Mouse (Mus musculus): ENCODE data around the gene Kat6b.
A peak's percentile ranks its signal among the peaks of the same experiment; 100 is the strongest.
"Not testable (repeated sequence)": the region's sequence is repeated elsewhere in the genome, so short reads cannot be mapped to it uniquely, and the experiment has no call there.

Kat6b gene

GRCm38 (mm10) chr14:21485961-21486520 is 4.8 kb downstream of the Kat6b start:
- DNase-seq, result no peak

DNA sequence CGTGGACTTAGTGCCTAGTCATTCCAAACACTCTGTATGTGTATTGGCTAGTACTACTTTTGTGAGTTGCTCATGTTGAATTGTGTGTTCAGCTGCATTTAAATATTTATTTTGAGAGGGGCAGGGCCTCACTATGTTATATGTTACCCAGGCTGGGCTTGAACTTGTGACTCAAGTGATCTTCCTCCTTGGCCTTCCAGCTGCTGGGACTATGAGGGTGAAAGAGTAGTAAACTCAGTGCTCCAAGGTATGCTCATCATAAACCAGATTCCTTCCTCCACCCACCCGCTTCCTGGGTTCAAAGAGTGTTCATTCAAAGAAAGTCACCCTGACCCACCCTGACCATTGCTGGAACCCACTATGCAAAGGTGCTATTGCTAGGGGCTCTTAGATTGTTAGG is 5.9 kb downstream of the Kat6b start:
- DNase-seq, result not testable (repeated sequence)

DNA sequence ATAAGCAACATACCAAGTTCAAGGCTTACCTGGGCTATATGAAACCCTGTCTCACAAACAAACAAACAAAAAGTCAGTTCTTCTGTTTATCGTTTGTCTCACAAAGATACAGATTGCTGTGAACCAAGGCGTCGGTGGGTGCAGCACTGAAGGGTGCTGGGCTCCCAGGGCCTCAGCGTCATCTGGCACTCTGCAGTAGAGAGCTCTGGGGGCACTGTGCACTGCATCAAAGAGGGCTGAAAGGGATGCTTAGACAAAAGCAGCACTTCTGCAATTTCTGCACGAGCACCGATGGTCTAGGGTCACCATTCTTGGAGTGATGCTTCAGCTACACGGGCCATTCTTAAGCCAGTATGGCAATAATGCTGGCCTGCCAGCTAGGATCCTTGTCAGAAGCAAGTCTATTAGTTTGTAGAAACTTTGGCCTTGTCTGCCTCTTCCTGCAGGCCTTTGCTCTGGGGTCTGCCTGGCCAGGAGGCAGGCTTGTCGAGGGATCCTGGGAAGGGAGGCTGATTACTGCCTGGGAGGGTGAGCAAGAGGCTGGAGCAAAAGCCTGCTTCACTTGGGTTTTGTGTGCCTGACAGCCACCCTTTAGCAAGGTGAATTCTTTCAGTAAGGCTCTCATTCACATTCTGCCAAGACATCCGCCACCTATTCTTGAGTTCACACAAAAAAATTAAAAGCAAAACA is 7.3 kb downstream of the Kat6b start:
- DNase-seq, result not testable (repeated sequence)

DNA sequence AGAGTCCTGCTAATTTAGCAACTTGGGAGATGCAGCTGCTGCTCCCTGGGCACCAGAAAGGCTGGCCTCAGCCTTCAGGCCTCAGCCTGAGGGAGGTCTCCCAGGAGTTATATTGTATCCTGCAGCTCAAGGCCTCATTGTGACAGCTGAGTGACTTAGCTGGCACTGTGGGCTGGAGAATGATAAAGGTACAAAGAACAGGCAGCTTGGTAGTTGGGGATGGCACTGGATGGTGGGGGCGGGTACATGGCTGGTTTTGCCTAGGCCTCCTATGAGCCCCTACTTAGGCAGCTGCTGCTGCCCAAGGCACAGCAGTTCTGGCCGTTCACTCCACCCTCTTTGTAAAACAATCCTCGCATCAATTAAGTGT is 7.9 kb downstream of the Kat6b start:
- no peak for DNase-seq

- DNase-seq, result no peak
Observed at GRCm38 (mm10) chr14:21490141-21490540, 8.9 kb downstream of the Kat6b start.

GRCm38 (mm10) chr14:21498361-21498996 is 17.2 kb downstream of the Kat6b start:
- DNase-seq, result no peak

DNA sequence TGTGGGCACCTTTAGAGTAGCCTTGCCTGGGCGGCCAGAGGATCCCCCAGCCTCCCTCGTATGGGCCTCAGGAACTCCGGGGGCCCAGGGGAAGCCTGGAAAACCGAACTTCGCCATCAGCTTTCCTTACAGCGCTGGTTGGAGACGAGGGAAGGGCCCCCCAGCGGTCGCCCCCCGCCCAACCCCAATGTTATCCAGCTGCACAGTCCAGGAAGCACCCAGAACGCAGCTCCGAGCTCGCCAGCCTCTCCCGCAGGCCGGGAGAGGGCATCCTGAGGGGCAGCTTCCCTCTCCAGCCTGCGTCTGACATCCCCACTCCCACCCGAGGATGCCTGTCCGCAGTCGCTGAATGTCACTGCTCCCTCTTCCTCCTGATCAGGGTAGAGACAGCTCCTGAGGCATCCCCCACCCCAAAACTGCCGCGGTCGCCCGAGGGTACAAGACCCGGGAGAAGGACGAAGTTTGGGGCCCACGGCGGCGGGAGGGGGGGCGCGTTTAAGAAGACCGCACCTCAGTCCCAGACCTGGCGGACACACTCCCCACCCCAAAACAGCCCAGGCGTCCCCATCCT is 17.9 kb downstream of the Kat6b start:
- peak; percentile 35 for DNase-seq

- DNase-seq, result peak; percentile 72
Observed at GRCm38 (mm10) chr14:21499631-21500153, 18.5 kb downstream of the Kat6b start.

DNA sequence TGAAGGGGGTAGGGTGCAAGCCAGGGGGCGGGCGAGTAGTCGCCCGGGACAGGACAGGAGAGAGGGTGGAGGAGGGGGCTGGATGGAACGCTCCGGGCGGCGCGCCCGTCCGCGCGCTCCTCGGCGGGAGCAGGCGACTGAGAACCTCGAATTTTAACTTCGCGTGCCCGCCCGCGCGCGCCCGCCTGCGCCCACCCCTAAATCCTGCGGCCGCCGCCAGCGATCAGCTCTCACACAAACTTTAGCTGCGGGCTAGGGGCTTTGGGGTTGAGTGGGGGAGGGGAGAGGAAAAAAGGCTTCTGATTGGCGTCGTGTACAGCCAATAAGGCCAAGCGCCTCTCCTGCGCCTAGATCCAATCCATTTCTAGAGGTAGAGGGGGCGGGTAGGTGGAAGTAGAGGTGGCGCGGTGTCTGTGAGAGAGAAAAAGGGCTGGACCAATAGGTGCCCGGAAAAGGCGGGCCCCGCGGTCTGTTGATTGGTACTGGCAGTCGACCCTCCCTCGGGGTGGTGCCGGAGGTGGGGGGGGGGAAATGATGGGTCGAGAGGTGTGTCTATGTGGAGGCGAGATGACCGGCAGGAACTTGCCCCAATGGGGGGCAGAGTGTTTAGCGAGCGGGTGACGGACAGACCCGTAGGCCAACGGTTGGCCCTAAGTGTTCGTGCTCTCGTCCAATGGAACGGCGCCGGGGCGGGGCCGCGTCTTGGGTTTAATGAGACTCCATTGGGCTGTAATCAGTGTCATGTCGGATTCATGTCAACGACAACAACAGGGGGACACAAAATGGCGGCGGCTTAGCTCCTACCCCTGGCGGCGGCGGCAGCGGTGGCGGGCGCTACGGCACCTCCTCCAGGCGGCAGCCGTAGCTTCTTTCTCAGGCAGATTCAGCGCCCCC is 19.2 kb downstream of the Kat6b start:
- peak; percentile 99 for DNase-seq

GRCm38 (mm10) chr14:21501048-21501657 is 19.9 kb downstream of the Kat6b start:
- DNase-seq, result no peak

DNA sequence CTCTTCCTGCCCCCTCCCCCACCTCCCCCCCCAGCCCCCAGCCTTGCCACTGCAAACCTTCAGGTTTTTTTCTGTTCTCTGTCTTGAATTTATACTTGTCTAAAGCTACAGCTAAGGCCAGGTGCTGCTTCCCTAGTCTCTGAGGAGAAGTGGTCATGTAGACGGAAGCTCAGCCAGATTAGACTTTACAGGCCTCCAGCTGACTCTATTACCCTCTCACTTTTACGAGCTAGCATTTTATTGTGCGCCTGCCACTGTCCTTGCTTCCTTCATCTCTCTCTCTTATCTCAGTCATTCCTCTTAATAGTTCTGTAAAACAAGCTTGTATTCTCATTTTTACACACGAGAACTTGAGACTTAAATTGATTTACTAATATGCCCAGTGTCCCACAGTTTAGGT is 23.8 kb downstream of the Kat6b start:
- no peak for DNase-seq

DNA sequence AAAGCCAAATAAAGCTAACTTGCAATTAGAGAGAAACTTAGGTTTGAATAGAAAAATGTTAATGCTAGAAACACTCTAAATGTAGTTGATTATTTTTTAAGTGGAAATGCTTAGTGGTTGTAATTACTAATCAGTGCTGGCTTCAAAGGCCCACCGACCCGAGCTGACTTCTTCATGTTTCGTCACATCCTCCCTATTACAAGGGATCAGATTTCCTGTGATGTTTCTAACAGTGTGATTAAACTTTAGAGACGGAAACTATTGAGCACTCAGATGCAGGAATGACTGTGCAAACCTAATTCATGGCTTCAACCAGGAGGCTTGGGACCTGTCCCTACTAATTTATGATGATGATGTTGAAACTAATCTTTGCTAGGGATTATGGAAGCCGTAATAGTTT is 25.8 kb downstream of the Kat6b start:
- DNase-seq, result no peak

DNA sequence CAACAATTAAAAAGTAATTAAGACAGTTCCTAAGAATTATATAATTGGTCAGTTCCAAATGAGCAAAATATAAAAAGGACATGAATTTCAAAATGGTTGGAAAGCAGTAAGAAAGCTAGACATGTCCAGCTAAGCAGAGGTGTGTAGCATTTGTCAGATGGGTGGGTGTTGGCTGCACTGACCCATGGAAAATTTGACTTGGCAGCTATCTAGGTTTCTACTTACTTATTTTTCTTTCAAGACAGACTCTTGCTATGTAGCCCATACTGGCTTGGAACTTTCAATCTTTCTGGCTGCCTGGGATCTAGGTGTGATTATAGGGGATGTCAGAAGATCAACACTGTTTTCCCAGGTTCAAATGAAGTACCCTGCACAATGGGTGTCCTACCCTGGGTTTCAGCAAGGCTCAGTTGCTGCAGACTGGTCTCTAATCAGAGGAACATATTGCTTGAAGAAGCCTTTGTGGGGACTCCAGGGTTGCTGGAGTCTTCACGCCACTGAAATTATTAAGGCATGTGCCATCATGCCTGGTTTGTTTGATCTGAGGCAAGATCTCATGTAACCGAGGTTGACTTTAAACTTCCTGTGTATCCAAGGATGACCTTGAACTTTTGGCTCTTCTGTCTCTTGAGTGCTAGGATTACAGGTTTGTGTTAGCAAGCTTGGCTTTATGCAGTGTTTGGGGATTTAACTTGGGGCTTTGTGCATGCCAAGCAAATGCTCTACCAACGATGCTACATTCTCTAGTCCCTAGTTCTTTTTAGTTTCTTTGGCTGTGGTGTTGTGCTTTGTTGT is 28.1 kb downstream of the Kat6b start:
- no peak for DNase-seq

GRCm38 (mm10) chr14:21511438-21511837 is 30.2 kb downstream of the Kat6b start:
- no peak for DNase-seq

DNA sequence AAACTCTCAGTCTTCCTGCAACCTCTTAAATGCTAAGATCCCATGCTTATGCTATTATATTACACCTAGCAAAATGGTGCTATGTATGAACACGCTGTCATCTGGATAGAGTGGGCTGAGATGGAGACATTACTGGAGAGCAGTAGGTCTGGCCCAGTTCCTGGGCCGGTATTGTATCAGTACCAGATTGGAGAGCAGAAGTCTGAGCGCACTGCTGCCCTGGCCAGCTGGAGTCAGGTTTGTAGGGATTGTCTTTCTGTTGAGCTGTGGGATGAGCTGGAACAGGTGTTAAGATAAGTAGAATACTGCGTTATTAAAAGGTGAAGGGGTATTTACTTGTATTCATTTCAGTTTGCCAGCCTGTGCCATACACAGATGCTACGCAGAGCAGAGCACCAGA is 34.3 kb downstream of the Kat6b start:
- DNase-seq, result no peak

- DNase-seq, result no peak
Observed at GRCm38 (mm10) chr14:21519307-21519706, 38.1 kb downstream of the Kat6b start.

DNA sequence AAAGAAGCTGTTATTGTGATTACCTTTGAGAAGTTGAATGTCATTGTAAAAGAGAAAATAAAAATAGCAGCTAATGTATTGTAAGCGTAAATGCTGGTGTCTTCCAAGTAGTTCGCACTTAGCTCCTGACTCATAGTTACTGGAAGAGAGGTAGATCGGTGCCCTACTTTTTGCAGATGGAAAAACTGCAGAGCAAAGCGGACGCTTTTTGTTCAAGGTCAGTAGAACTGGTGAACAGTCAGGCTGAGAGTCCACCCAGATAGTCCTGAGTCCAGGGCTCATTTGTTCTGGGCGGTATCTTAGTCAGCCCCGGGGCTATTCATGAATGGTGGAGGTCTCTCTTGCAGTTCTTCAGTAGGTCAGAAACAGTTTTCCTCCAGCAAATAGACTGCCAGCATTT is 39.3 kb downstream of the Kat6b start:
- no peak for DNase-seq

- not testable (repeated sequence) for DNase-seq
Observed at GRCm38 (mm10) chr14:21521496-21521895, 40.3 kb downstream of the Kat6b start.

GRCm38 (mm10) chr14:21522312-21522978 is 41.2 kb downstream of the Kat6b start:
- DNase-seq, result no peak

DNA sequence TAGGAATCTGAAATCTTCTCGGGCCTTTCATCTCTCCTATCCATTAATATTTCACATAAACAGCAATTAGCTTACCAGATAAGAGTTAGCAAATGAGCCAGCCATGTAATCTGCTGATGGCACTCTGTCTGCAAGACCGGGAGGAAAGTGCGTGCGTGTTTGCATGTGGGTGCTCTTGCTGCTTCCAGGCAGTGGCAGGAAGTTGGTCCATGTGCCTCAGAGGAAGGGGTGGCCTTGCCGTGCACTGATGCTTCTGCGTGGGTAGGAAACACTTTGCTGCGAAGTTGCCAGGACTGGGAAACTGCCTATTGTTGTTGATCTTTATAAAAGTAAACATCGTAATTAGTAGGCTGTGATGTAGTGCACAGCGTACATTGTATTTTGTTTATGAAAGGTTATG is 42.0 kb downstream of the Kat6b start:
- DNase-seq, result no peak

DNA sequence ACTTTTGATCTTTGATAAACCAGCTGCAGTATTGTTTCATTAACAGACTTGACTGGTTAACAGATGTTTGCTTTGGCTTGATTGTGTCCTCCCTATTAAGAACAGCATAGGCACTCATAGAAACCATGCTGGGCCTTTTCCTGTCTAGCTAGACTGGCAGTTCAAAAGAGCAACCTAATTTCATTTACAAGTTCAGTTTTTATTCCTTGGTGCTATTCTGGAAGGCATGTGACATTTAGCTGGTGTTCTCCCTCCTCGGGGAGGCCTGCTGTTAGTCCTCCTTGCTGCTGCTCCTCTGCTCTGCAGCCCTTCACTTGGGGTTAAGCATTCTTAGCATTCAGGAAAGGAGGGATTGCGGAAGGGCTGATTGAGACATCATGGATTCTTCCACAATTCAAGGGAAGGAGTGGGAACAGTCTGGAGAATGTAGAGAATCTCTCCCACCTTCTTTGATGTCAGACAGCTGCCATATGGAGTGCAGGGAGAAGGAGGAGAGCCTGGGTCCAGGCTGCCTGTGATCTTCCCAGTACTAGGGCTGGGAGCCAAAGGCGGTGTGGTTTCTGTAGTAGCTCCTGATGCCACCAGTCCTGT is 42.7 kb downstream of the Kat6b start:
- peak; percentile 52 for DNase-seq
